Mouse (Mus musculus) hindbrain, embryonic 11.5 days (tissue): ENCODE results near the gene Phc2. TPM values are rescaled to one million over a fixed set of nuclear protein-coding genes. Genes with fewer than 3 reads are reported as not detected.
"Not testable (repeated sequence)": the region's sequence is repeated elsewhere in the genome, so short reads cannot be mapped to it uniquely, and the experiment has no call there.

ENCODE experiments used
- ATAC-seq: fragments of 200-750 bp; cut with Nextera tagmentation; 2 replicates; pipeline ENCODE4 v1.8.0; 2017; ENCODE audit warnings: mild to moderate bottlenecking, moderate TSS enrichment, moderate library complexity; ENCODE audit not compliant: low FRiP score
- DNase-seq: peaks from one replicate; pipeline ENCODE4 v3.0.0-alpha.2; 2015; ENCODE audit warnings: low spot score
- H3K27ac ChIP-seq: fragments of 300-500 bp; sonication (generic); 2 replicates; pipeline ENCODE4 v1.5.1; 2014; ENCODE audit warnings: mild to moderate bottlenecking, low read depth, low read length
- H3K27me3 ChIP-seq: fragments of 300-500 bp; sonication (generic); 2 replicates; pipeline ENCODE4 v1.6.1; 2014; ENCODE audit warnings: mild to moderate bottlenecking, low read length, moderate library complexity, mixed read lengths; ENCODE audit not compliant: control insufficient read depth, insufficient read depth
- H3K36me3 ChIP-seq: fragments of 300-500 bp; sonication (generic); 2 replicates; pipeline ENCODE4 v1.6.1; 2014; ENCODE audit warnings: mild to moderate bottlenecking, low read length, moderate library complexity, mixed read lengths; ENCODE audit not compliant: control insufficient read depth, insufficient read depth
- H3K4me1 ChIP-seq: fragments of 300-500 bp; sonication (generic); replicated peaks from 2 replicates; pipeline ENCODE4 v1.6.1; 2014; ENCODE audit warnings: low read length, mixed read lengths; ENCODE audit not compliant: control insufficient read depth, insufficient read depth
- H3K4me2 ChIP-seq: fragments of 300-500 bp; sonication (generic); replicated peaks from 2 replicates; pipeline ENCODE4 v1.6.1; 2014; ENCODE audit warnings: mild to moderate bottlenecking, low read depth, low read length
- H3K4me3 ChIP-seq: fragments of 300-500 bp; sonication (generic); 2 replicates; pipeline ENCODE4 v1.5.1; 2014; ENCODE audit warnings: low read depth, low read length
- H3K9ac ChIP-seq: fragments of 300-500 bp; sonication (generic); 2 replicates; pipeline ENCODE4 v1.6.1; 2014; ENCODE audit warnings: low read depth, low read length
- H3K9me3 ChIP-seq: fragments of 300-500 bp; sonication (generic); 2 replicates; pipeline ENCODE4 v1.6.1; 2016; ENCODE audit warnings: low read length; ENCODE audit not compliant: control insufficient read depth
- WGBS: fragments of 180-500 bp; shearing (Covaris S2); extraction: QIAGEN DNeasy Blood & Tissue Kit; methylation state at CpG from one replicate; pipeline ENCODE4 v1.1.7; 2014; 5-methylcytosine and 5-hydroxymethylcytosine counted together
- polyA plus RNA-seq: library from polyadenylated mRNA; unstranded; fragments of >200 nt; fragmentation: Nextera tagmentation; extraction: Ambion mirVana; gene quantifications from 2 replicates; pipeline ENCODE4 v1.2.1, GENCODE M21; 2014

Phc2 gene
- 46.8 and 92.2 TPM in 2 replicates for polyA plus RNA-seq

DNA sequence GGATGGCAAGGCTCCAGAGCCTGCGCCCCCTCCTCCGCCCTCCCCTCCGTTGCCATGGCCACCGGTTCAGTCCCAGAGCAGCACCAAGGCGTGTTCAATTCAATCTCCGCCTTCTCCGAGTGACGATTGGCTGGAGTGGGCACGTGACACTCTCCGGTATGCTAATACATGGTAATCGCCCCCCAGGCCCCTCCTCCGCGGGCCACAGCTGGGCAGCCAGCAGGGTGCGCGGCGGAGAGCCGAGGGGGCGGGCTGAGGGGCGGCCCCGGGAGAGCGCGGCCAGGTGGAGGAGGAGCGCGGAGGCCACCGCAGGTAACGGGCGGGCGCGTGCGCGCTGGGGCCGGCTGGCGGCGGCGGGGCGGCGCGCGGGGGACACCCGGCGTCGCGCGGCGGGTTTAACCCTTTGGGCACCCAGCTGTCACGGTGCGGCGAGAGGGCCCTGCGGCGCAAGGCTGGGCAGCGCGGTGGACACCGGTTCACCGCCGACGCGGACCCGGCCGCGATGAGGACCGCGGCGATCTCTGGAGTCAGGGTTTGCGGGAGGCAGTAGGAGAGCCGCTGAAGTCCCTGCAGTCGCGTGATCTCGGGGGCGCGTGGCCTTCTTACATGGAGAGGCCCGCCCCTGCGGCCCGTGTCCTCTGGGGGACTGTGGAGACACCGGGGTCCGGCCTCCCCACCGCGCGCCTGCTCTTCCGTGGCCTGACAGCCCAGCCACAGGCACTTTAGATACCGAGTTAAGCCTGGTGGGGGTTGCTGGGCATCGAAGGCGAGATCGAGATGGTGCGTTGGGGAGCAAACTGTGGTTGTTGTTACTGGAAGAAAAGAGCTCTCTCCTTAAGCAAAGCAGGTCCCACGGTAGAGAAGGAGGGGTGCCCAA lies at the start of gene Phc2:
Gene Phc2 (plus strand): TSS at position 198 of the 877 bp plus-strand sequence.
- Histone ChIP-seq H3K9ac (peak within 1 kb of the TSS; percentile 66), H3K36me3 (no peaks in the 10 kb centered on the region), H3K4me1 (peaks cover 2% of the 10 kb centered on the region; the same call in 1 of the 2 replicates), H3K4me2 (peak within 1 kb of the TSS; percentile 91), H3K9me3 (no peaks in the 10 kb centered on the region), H3K27me3 (peaks cover 2% of the 10 kb centered on the region; the same call in 1 of the 2 replicates), H3K27ac (peak within 1 kb of the TSS; percentile 71), H3K4me3 (peak within 1 kb of the TSS; percentile 65)
- under 1% methylated on average over 58 of the region's 85 CpGs for WGBS
- ATAC-seq (peak; percentile 98), DNase-seq (peak; percentile 95)

GRCm38 (mm10) chr4:128606586-128606985 lies 47.9 kb upstream of the Phc2 start:
- no peak overlapping the region for H3K4me2 ChIP-seq
- no peaks in the 10 kb centered on the region for H3K36me3 ChIP-seq
- H3K9ac ChIP-seq: no peak overlapping the region
- no peak overlapping the region for H3K27ac ChIP-seq
- H3K4me1 ChIP-seq: no peaks in the 10 kb centered on the region
- H3K9me3 ChIP-seq: no peaks in the 10 kb centered on the region
- ATAC-seq (no peak), DNase-seq (no peak)
- 96% methylated on average over 7 of the region's 7 CpGs for WGBS
- H3K4me3 ChIP-seq: no peak overlapping the region
- H3K27me3 ChIP-seq: no peaks in the 10 kb centered on the region

GRCm38 (mm10) chr4:128607661-128608060 lies 46.8 kb upstream of the Phc2 start:
- 91% methylated on average over 11 of the region's 11 CpGs for WGBS
- Histone ChIP-seq H3K9ac (no peak overlapping the region), H3K36me3 (no peaks in the 10 kb centered on the region), H3K27ac (no peak overlapping the region), H3K4me3 (no peak overlapping the region), H3K27me3 (no peaks in the 10 kb centered on the region), H3K4me2 (no peak overlapping the region), H3K9me3 (no peaks in the 10 kb centered on the region), H3K4me1 (no peaks in the 10 kb centered on the region)
- no peak for ATAC-seq
- no peak for DNase-seq

DNA sequence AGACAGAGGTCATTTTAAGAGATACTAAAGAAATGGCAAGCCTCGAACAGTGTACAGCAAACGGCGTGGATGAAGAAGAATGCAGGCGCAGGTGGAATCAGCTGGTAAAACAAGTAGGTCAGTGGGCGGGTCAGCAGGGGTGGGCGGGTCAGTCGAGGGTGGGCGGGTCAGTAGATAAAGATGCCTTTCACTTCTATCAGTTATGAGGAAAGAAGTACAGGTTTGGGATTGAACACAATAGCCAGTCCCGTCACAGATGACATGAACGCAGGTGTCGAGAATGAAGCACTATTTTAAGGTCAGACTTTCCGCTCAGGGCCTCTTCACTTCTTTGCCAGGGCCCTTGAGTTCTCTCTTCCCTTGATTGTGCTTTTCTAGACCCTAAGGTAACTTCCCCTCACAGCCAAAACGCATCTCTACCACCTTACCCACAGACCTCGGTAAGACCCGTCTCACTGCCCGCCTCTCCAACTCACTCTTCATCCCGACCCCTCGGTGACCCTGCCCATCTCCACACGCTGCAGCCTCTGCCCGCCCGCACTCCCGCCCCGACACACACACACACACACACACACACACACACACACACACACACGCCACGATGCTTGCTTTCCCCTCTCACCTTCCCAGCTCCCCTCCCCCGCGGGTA lies 45.1 kb upstream of the Phc2 start:
- WGBS: 11% methylated on average over 24 of the region's 27 CpGs
- no peak for DNase-seq
- H3K9ac ChIP-seq: peak overlapping the region; percentile 59
- no peaks in the 10 kb centered on the region for H3K9me3 ChIP-seq
- H3K27me3 ChIP-seq: no peaks in the 10 kb centered on the region
- H3K36me3 ChIP-seq: no peaks in the 10 kb centered on the region
- peak overlapping the region; percentile 58 for H3K4me3 ChIP-seq
- no peak overlapping the region for H3K27ac ChIP-seq
- ATAC-seq: no peak
- H3K4me1 ChIP-seq: no peaks in the 10 kb centered on the region
- peak overlapping the region; percentile 68 for H3K4me2 ChIP-seq

GRCm38 (mm10) chr4:128609925-128610402 lies 44.5 kb upstream of the Phc2 start, which contains the start of gene Zscan20:
Gene Zscan20, minus strand, starts transcription at chr4:128610098.
- Histone ChIP-seq H3K4me1 (no peaks in the 10 kb centered on the region), H3K4me2 (peak within 1 kb of the TSS; percentile 68), H3K27ac (no peak within 1 kb of the TSS), H3K4me3 (peak within 1 kb of the TSS; percentile 58), H3K9me3 (no peaks in the 10 kb centered on the region), H3K27me3 (no peaks in the 10 kb centered on the region), H3K9ac (peak within 1 kb of the TSS; percentile 59), H3K36me3 (no peaks in the 10 kb centered on the region)
- under 1% methylated on average over 23 of the region's 24 CpGs for WGBS
- peak; percentile 97 for DNase-seq
- ATAC-seq: peak; percentile 96

- ATAC-seq (no peak), DNase-seq (no peak)
- no peaks in the 10 kb centered on the region for H3K27me3 ChIP-seq
- no peak overlapping the region for H3K27ac ChIP-seq
- H3K9ac ChIP-seq: no peak overlapping the region
- no peak overlapping the region; the same call in 1 of the 2 replicates for H3K4me3 ChIP-seq
- H3K36me3 ChIP-seq: no peaks in the 10 kb centered on the region
- H3K9me3 ChIP-seq: no peaks in the 10 kb centered on the region
- WGBS: 34% methylated on average over 10 of the region's 10 CpGs
- H3K4me2 ChIP-seq: no peak overlapping the region
- H3K4me1 ChIP-seq: no peaks in the 10 kb centered on the region
These were observed 43.8 kb upstream of the Phc2 start for GRCm38 (mm10) chr4:128610706-128611105.

DNA sequence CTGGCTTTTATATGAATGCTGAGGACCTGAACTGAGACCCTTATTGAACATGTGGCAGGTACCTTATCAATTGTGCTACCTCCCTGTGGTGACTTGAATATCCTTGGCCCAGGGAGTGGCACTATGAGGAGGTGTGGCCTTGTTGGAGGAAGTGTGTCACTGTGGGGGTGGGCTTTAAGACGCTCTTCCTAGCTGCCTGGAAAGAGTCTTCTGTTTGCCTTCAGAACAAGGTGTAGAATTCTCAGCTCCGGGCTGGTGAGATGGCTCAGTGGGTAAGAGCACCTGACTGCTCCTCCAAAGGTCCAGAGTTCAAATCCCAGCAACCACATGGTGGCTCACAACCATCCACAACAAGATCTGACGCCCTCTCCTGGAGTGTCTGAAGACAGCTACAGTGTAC lies 42.8 kb upstream of the Phc2 start:
- not testable (repeated sequence) for H3K36me3 ChIP-seq, H3K9me3 ChIP-seq, H3K4me3 ChIP-seq, H3K27ac ChIP-seq, DNase-seq, H3K27me3 ChIP-seq, H3K4me2 ChIP-seq, H3K4me1 ChIP-seq, H3K9ac ChIP-seq, ATAC-seq
- 82% methylated on average over 3 of the region's 3 CpGs for WGBS

GRCm38 (mm10) chr4:128613326-128613725 lies 41.2 kb upstream of the Phc2 start:
- DNase-seq: peak; percentile 84
- H3K4me2 ChIP-seq: no peak overlapping the region
- no peaks in the 10 kb centered on the region for H3K4me1 ChIP-seq
- WGBS: 26% methylated on average over 8 of the region's 8 CpGs
- no peak overlapping the region for H3K9ac ChIP-seq
- H3K36me3 ChIP-seq: no peaks in the 10 kb centered on the region
- no peak overlapping the region for H3K4me3 ChIP-seq
- ATAC-seq: no peak
- no peak overlapping the region for H3K27ac ChIP-seq
- H3K9me3 ChIP-seq: no peaks in the 10 kb centered on the region
- H3K27me3 ChIP-seq: no peaks in the 10 kb centered on the region
